Mouse (Mus musculus) CD4-positive, CD25-positive, alpha-beta regulatory T cell, adult 2 months (primary cell): ENCODE measurements around the gene Dnaaf3.

Experiments used
- DNase-seq: peaks from one replicate; pipeline ENCODE4 v3.0.0-alpha.2; 2012; ENCODE audit warnings: low read depth, low spot score

The Dnaaf3 gene

GRCm38 (mm10) chr7:4522292-4522691, 10.0 kb downstream of the Dnaaf3 start:
- no peak for DNase-seq

DNA sequence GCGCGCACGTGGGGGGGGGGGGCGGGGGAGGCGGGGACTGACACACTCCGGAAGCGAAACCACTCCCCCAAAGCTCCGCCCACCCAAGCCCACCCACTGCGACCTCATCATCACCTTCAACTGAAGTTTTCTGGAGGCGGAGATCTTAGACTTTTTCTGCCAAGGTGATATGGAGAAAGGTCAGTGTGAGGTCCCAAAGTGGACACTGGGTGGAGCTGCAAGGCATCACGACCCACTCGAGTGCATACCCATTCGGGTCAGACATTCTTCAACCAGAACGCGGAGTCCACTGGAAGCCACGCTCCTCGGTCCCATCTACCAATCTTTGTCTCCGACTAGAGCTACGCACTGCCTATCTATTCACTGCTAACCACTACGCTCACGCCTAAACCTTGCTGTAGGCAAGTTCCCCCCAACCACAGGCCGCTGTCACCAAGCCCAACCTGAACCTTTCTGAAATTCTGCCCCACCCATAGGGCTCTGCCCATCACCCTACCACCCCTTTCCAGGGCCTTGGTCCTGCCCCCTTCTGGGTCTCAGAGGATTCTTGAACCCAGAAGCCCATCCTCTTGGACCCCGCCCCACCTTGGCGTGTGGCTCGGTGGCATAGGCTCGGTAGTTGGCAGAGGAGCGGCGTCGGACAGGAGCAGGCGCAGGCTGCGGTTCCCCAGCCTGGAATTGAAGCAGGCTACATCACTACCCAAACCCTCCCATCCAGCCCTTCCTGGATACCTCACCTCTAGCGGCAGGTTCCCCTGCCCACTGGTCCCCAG, 10.8 kb downstream of the Dnaaf3 start:
- peak; percentile 33 for DNase-seq

GRCm38 (mm10) chr7:4518487-4518886, 13.8 kb downstream of the Dnaaf3 start:
- peak; percentile 44 for DNase-seq

DNA sequence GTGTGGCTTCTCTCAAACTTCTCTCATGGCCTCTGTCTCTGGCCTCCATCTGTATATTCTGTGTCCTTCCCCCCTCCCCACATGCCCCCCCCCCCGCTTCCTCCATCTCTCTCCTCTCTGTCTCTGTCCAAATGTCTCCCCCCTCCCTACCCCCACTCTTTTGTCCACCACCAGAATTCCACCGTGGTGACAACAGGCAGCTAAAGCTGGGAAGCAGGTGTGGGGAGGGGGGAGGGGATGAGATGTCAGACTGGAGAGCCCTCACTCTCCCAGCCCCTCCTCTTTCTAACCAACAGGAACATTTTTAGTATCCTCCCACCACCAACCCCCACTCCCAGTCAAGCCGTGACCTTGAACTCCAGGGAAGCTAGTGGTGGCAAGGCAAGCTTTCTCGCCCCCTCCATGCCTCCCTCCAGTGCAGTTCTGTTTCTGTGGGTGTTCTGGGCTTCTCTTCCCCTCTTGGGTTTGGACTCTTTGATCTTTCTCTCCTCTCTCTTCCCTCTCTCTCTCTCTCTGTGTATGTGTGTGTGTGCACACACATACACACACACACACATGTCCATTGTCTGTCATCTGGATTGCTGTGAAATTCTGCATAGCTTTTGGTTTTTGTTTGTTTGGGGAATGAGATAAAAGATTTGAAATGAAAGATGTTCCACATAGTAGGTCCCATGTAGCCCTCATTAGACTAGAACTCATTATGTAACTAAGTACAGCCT, 15.8 kb downstream of the Dnaaf3 start, which contains the start of gene Tnnt1:
Tnnt1 (minus strand) TSS at position 51 of the 719 bp plus-strand sequence.
- DNase-seq: no peak

- DNase-seq: no peak
Observed at GRCm38 (mm10) chr7:4515853-4516252, 16.4 kb downstream of the Dnaaf3 start.

- no peak for DNase-seq
Observed at GRCm38 (mm10) chr7:4513829-4514712, 18.2 kb downstream of the Dnaaf3 start.

- peak; percentile 82 for DNase-seq
Observed at GRCm38 (mm10) chr7:4513236-4513635, 19.0 kb downstream of the Dnaaf3 start.

- no peak for DNase-seq
Observed at GRCm38 (mm10) chr7:4511489-4512224, 20.6 kb downstream of the Dnaaf3 start.

GRCm38 (mm10) chr7:4509863-4510608, 22.2 kb downstream of the Dnaaf3 start:
- peak; percentile 85 for DNase-seq

GRCm38 (mm10) chr7:4508739-4509116, 23.5 kb downstream of the Dnaaf3 start:
- no peak for DNase-seq

GRCm38 (mm10) chr7:4508062-4508738, 24.1 kb downstream of the Dnaaf3 start:
- DNase-seq: peak; percentile 49

DNA sequence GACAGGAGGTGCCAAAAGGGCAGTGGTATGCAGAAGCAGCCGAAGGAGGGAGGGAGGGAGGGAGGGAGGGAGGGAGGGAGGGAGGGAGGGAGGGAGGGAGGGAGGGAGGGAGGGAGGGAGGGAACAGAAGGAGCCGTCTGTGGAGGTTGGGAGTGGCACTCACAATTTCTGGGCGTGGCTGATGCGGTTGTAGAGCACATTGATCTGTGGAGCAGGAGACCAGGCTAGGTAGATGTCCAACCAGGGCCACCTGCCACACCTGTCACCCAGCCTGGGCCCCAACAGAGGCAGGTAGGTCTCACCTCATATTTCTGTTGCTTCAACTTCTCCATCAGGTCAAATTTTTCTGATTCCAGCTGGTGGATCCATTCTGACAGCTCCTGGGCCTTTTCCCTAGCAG, 25.0 kb downstream of the Dnaaf3 start:
- no peak for DNase-seq

- DNase-seq: no peak
Observed at GRCm38 (mm10) chr7:4504646-4505435, 27.4 kb downstream of the Dnaaf3 start.

GRCm38 (mm10) chr7:4503858-4504257, 28.4 kb downstream of the Dnaaf3 start:
- DNase-seq: no peak

- no peak for DNase-seq
Observed at GRCm38 (mm10) chr7:4503100-4503499, 29.2 kb downstream of the Dnaaf3 start.

- DNase-seq: peak; percentile 27
Observed at GRCm38 (mm10) chr7:4502421-4503090, 29.7 kb downstream of the Dnaaf3 start.

DNA sequence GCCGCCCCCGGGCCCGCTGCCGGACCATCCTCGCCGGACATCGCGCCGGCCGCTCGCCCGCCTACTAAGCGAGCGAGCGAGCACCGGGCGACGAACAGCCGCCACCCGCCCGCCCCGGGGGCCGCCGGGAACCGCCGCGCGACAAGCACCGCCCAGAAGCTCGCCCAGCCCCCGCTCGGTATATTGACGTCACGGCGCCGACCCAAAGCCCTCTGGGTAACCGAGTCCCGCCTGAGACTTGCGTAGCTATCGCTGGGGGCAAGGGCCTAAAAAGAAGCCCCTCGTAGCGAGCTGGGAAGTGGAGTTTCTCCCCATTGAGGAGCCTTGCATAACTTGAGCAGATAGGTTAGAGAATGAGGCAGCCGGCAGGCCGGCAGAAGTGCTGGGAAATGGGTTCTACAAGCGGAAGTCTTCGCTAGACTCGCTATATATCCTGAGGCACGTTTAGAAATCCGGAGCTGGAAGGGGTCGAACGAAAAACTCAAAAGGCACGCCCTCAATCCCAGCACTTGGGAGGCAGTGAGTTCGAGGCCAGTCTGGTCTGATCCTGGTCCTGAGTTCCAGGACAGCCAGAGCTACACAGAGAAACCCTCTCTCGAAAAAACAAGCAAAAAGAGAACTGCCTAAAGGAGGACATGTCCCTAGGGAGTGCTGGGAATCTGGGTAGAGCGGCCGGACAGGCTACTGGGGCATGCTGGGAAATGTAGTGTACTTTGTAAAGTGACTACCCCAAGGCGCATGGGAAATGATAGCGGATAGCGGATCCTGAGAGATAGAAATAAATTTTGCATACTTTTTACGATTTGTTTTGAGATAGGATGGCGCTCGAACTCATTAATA, 30.5 kb downstream of the Dnaaf3 start, which contains the start of gene Ppp1r12c:
Ppp1r12c (minus strand) TSS at position 123 of the 840 bp plus-strand sequence.
- DNase-seq: peak; percentile 94
